Mouse (Mus musculus): ENCODE data around the gene H2-Q2.
"Not testable (repeated sequence)": the region's sequence is repeated elsewhere in the genome, so short reads cannot be mapped to it uniquely, and the experiment has no call there.

Gene H2-Q2

GRCm38 (mm10) chr17:35354071-35354470, 12.0 kb downstream of the H2-Q2 start:
- Histone ChIP-seq H3K9me3 (ENCODE audit: low read length) (no peaks in the 10 kb centered on the region), H3K4me1 (replicated peaks; ENCODE audit: low read depth, low read length) (peaks cover 28% of the 10 kb centered on the region), H3K27me3 (ENCODE audit: insufficient read depth, low read length) (peaks cover 36% of the 10 kb centered on the region), H3K4me3 (replicated peaks; ENCODE audit: low read length) (no peak overlapping the region), H3K36me3 (ENCODE audit: insufficient read depth, low read length) (no peaks in the 10 kb centered on the region)
- TF ChIP-seq CTCF (conservative IDR thresholded peaks at IDR 0.05; ENCODE audit: low read length): no peak
- no peak for TF ChIP-seq POU5F1 (IDR thresholded peaks at IDR 0.05; ENCODE audit: borderline replicate concordance, low read length)
- no peak for TF ChIP-seq NANOG (IDR thresholded peaks at IDR 0.05; ENCODE audit: borderline replicate concordance, low read length)

GRCm38 (mm10) chr17:35357086-35357485, 15.0 kb downstream of the H2-Q2 start:
- peaks cover 40% of the 10 kb centered on the region for H3K27me3 ChIP-seq (ENCODE audit: insufficient read depth, low read length)
- no peaks in the 10 kb centered on the region for H3K9me3 ChIP-seq (ENCODE audit: low read length)

GRCm38 (mm10) chr17:35358763-35359469, 16.9 kb downstream of the H2-Q2 start:
- Histone ChIP-seq H3K4me3 (replicated peaks; ENCODE audit: low read length) (peak overlapping the region; percentile 77), H3K27me3 (ENCODE audit: insufficient read depth, low read length) (peaks cover 37% of the 10 kb centered on the region), H3K4me1 (replicated peaks; ENCODE audit: low read depth, low read length) (peaks cover 13% of the 10 kb centered on the region; the same call in 1 of the 2 replicates), H3K9me3 (ENCODE audit: low read length) (peaks cover 16% of the 10 kb centered on the region), H3K36me3 (ENCODE audit: insufficient read depth, low read length) (no peaks in the 10 kb centered on the region)
- TF ChIP-seq NANOG (IDR thresholded peaks at IDR 0.05; ENCODE audit: borderline replicate concordance, low read length): no peak
- TF ChIP-seq POU5F1 (IDR thresholded peaks at IDR 0.05; ENCODE audit: borderline replicate concordance, low read length): no peak
- no peak for TF ChIP-seq CTCF (conservative IDR thresholded peaks at IDR 0.05; ENCODE audit: low read length)

More at GRCm38 (mm10) chr17:35357086-35357485, 15.0 kb downstream of the H2-Q2 start:
- Histone ChIP-seq H3K4me1 (replicated peaks; ENCODE audit: low read depth, low read length) (peaks cover 13% of the 10 kb centered on the region; the same call in 1 of the 2 replicates), H3K4me3 (replicated peaks; ENCODE audit: low read length) (no peak overlapping the region), H3K36me3 (ENCODE audit: insufficient read depth, low read length) (no peaks in the 10 kb centered on the region)
- TF ChIP-seq POU5F1 (IDR thresholded peaks at IDR 0.05; ENCODE audit: borderline replicate concordance, low read length) (no peak), NANOG (IDR thresholded peaks at IDR 0.05; ENCODE audit: borderline replicate concordance, low read length) (no peak), CTCF (conservative IDR thresholded peaks at IDR 0.05; ENCODE audit: low read length) (no peak)

- Histone ChIP-seq H3K4me1 (replicated peaks; ENCODE audit: low read depth, low read length) (peaks cover 13% of the 10 kb centered on the region; the same call in 1 of the 2 replicates), H3K27me3 (ENCODE audit: insufficient read depth, low read length) (peaks cover 37% of the 10 kb centered on the region), H3K4me3 (replicated peaks; ENCODE audit: low read length) (peak overlapping the region; percentile 77), H3K9me3 (ENCODE audit: low read length) (peaks cover 21% of the 10 kb centered on the region), H3K36me3 (ENCODE audit: insufficient read depth, low read length) (no peaks in the 10 kb centered on the region)
- TF ChIP-seq NANOG (IDR thresholded peaks at IDR 0.05; ENCODE audit: borderline replicate concordance, low read length) (no peak), CTCF (conservative IDR thresholded peaks at IDR 0.05; ENCODE audit: low read length) (no peak), POU5F1 (IDR thresholded peaks at IDR 0.05; ENCODE audit: borderline replicate concordance, low read length) (no peak)
Observed at GRCm38 (mm10) chr17:35359470-35359862, 17.4 kb downstream of the H2-Q2 start.

GRCm38 (mm10) chr17:35379369-35379728, 37.3 kb downstream of the H2-Q2 start, which contains the start of gene H2-Q4:
Gene H2-Q4 (plus strand): TSS chr17:35379617.
- Histone ChIP-seq H3K36me3 (ENCODE audit: insufficient read depth, low read length) (no peaks in the 10 kb centered on the region), H3K4me3 (replicated peaks; ENCODE audit: low read length) (peak within 1 kb of the TSS; percentile 79), H3K27me3 (ENCODE audit: insufficient read depth, low read length) (peaks cover 35% of the 10 kb centered on the region), H3K4me1 (replicated peaks; ENCODE audit: low read depth, low read length) (peaks cover 17% of the 10 kb centered on the region), H3K9me3 (ENCODE audit: low read length) (peaks cover 49% of the 10 kb centered on the region)
- TF ChIP-seq CTCF (conservative IDR thresholded peaks at IDR 0.05; ENCODE audit: low read length): no peak
- no peak for TF ChIP-seq POU5F1 (IDR thresholded peaks at IDR 0.05; ENCODE audit: borderline replicate concordance, low read length)
- no peak for TF ChIP-seq NANOG (IDR thresholded peaks at IDR 0.05; ENCODE audit: borderline replicate concordance, low read length)

GRCm38 (mm10) chr17:35379729-35380451, 37.8 kb downstream of the H2-Q2 start:
- Histone ChIP-seq H3K4me1 (replicated peaks; ENCODE audit: low read depth, low read length) (peaks cover 17% of the 10 kb centered on the region), H3K36me3 (ENCODE audit: insufficient read depth, low read length) (no peaks in the 10 kb centered on the region), H3K4me3 (replicated peaks; ENCODE audit: low read length) (peak overlapping the region; percentile 79), H3K9me3 (ENCODE audit: low read length) (peaks cover 43% of the 10 kb centered on the region), H3K27me3 (ENCODE audit: insufficient read depth, low read length) (peaks cover 35% of the 10 kb centered on the region)
- no peak for TF ChIP-seq POU5F1 (IDR thresholded peaks at IDR 0.05; ENCODE audit: borderline replicate concordance, low read length)
- TF ChIP-seq NANOG (IDR thresholded peaks at IDR 0.05; ENCODE audit: borderline replicate concordance, low read length): no peak
- TF ChIP-seq CTCF (conservative IDR thresholded peaks at IDR 0.05; ENCODE audit: low read length): no peak

- not testable (repeated sequence) for H3K4me3 ChIP-seq (replicated peaks; ENCODE audit: low read length); H3K36me3 ChIP-seq (ENCODE audit: insufficient read depth, low read length); H3K27me3 ChIP-seq (ENCODE audit: insufficient read depth, low read length); H3K4me1 ChIP-seq (replicated peaks; ENCODE audit: low read depth, low read length); H3K9me3 ChIP-seq (ENCODE audit: low read length)
- peak; percentile 57 for TF ChIP-seq CTCF (conservative IDR thresholded peaks at IDR 0.05; ENCODE audit: low read length)
Observed at GRCm38 (mm10) chr17:35389796-35390195, 47.8 kb downstream of the H2-Q2 start.

GRCm38 (mm10) chr17:35392671-35393070, 50.6 kb downstream of the H2-Q2 start:
- peaks cover 13% of the 10 kb centered on the region for H3K27me3 ChIP-seq (ENCODE audit: insufficient read depth, low read length)
- not testable (repeated sequence) for H3K4me1 ChIP-seq (replicated peaks; ENCODE audit: low read depth, low read length); H3K4me3 ChIP-seq (replicated peaks; ENCODE audit: low read length); H3K36me3 ChIP-seq (ENCODE audit: insufficient read depth, low read length); H3K9me3 ChIP-seq (ENCODE audit: low read length)

GRCm38 (mm10) chr17:35393864-35394800, 52.1 kb downstream of the H2-Q2 start:
- not testable (repeated sequence) for H3K4me1 ChIP-seq (replicated peaks; ENCODE audit: low read depth, low read length); H3K9me3 ChIP-seq (ENCODE audit: low read length); H3K36me3 ChIP-seq (ENCODE audit: insufficient read depth, low read length)
- Histone ChIP-seq H3K27me3 (ENCODE audit: insufficient read depth, low read length) (peaks cover 13% of the 10 kb centered on the region), H3K4me3 (replicated peaks; ENCODE audit: low read length) (peak overlapping the region; percentile 56)

Measured in E14TG2a.4 (cell line).